Mouse (Mus musculus): ENCODE measurements at regions not wholly inside any gene's neighbourhood (a gene's known extent, or its start where the extent isn't known, plus 50 kb on each side); places are given as distances from the start of the nearest gene placed in this dataset.

- TF ChIP-seq CTCF (IDR thresholded peaks at IDR 0.05; ENCODE audit: borderline replicate concordance, control insufficient read depth, extremely low read depth, insufficient read depth, low read length, poor library complexity) = no peak
- no peak for TF ChIP-seq POLR2A (IDR thresholded peaks at IDR 0.05; ENCODE audit: control insufficient read depth, extremely low read depth, insufficient read depth, low read length, poor library complexity)
These were observed 68.2 kb upstream of the Fndc3a start for GRCm38 (mm10) chr14:72777927-72778560.
